Mouse (Mus musculus): ENCODE results near the gene Gpx2.

DNA sequence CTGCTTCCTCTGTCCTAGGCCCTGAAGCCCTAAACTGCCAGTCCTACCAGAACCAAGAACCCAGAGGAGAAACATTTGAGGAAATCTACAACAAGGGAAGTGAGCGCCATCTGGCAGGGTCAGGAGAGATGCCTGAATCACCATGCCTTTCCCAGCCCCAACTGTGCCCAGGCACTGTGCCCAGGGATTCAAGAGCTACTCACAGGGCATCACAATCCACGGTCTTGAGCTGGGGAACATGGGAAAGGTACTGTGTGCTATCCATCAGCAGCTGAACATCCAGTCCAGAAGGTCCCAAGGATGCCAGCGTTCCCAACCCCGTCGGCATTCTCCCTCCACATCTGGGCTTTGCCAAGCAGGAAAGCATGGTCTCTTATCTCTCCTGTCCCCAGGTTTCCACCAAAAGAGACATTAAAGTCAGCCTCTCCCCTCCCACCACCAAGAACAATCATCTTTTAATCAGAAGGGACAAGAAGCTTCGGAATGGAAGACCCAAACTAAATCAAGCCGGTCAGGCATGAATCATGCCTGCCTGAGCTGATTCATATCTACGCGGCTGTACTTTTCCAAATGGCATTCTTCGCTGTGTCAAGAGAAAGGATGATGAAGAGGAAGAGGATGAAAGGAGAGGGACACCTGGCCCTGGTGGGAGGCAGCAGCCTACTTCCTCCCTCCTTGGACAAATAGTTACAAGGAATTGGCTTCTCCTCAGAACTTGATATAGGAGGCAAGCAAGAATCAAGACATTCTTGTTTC, 9.9 kb upstream of the Gpx2 start:
- TF ChIP-seq TCF12 (IDR thresholded peaks at IDR 0.05; ENCODE audit: insufficient read depth, poor library complexity, severe bottlenecking) = no peak
- TF ChIP-seq POLR2A (IDR thresholded peaks at IDR 0.05; ENCODE audit: insufficient read length, low read depth) = no peak
- TF ChIP-seq MYOG (IDR thresholded peaks at IDR 0.05; ENCODE audit: control insufficient read depth in 1 of 3, insufficient read depth in 1 of 3, insufficient read length in 2 of 3, low read depth in 2 of 3) = no peak
- no peak for TF ChIP-seq MYOD1 (IDR thresholded peaks at IDR 0.05; ENCODE audit: control insufficient read depth in 1 of 3, insufficient read length in 2 of 3, low read depth in 2 of 3)
- TF ChIP-seq POLR2AphosphoS2 (IDR thresholded peaks at IDR 0.05; ENCODE audit: insufficient read length, low read depth) = no peak
- no peak for TF ChIP-seq USF1 (IDR thresholded peaks at IDR 0.05; ENCODE audit: low read depth)
- no peak for TF ChIP-seq REST (IDR thresholded peaks at IDR 0.05; ENCODE audit: insufficient read depth, insufficient read length)
- no peak for TF ChIP-seq SRF (IDR thresholded peaks at IDR 0.05; ENCODE audit: control insufficient read depth, insufficient read length, low read depth)
- no peak for TF ChIP-seq CEBPB (IDR thresholded peaks at IDR 0.05; ENCODE audit: insufficient read depth, poor library complexity, severe bottlenecking)
- TF ChIP-seq MAX (IDR thresholded peaks at IDR 0.05; ENCODE audit: low read depth) = no peak
- no peak for TF ChIP-seq E2F4 (IDR thresholded peaks at IDR 0.05; ENCODE audit: insufficient read depth)
